Mouse (Mus musculus): ENCODE data around the gene Galnt16.

- no peak for TF ChIP-seq GATA1 (IDR thresholded peaks at IDR 0.05; ENCODE audit: borderline replicate concordance, low read length)
- TF ChIP-seq FLI1 (IDR thresholded peaks at IDR 0.05; ENCODE audit: low read length), result no peak
Measured at GRCm38 (mm10) chr12:80531585-80531984, 13.5 kb downstream of the Galnt16 start.
